Mouse (Mus musculus): Measurements from ENCODE around the gene Top2b. TPM values are rescaled to one million over a fixed set of nuclear protein-coding genes. Genes with fewer than 3 reads are reported as not detected.

Top2b gene
- polyA plus RNA-seq, 1 experiment, result 14.9 TPM

GRCm38 (mm10) chr14:16325208-16325607 lies 39.8 kb upstream of the Top2b start:
- no peak for TF ChIP-seq USF1 (IDR thresholded peaks at IDR 0.05; ENCODE audit: low read depth)
- no peak for TF ChIP-seq E2F4 (IDR thresholded peaks at IDR 0.05; ENCODE audit: insufficient read depth)
- TF ChIP-seq SRF (IDR thresholded peaks at IDR 0.05; ENCODE audit: control insufficient read depth, insufficient read length, low read depth), result no peak
- no peak for TF ChIP-seq REST (IDR thresholded peaks at IDR 0.05; ENCODE audit: insufficient read depth, insufficient read length)
- no peak for TF ChIP-seq POLR2AphosphoS2 (IDR thresholded peaks at IDR 0.05; ENCODE audit: insufficient read length, low read depth)
- no peak for TF ChIP-seq TCF3 (IDR thresholded peaks at IDR 0.05; ENCODE audit: insufficient read length, low read depth)
- TF ChIP-seq MYOG (IDR thresholded peaks at IDR 0.05; ENCODE audit: control insufficient read depth in 1 of 3, insufficient read depth in 1 of 3, insufficient read length in 2 of 3, low read depth in 2 of 3), result no peak
- TF ChIP-seq MYOD1 (IDR thresholded peaks at IDR 0.05; ENCODE audit: control insufficient read depth in 1 of 3, insufficient read length in 2 of 3, low read depth in 2 of 3), result no peak
- no peak for TF ChIP-seq POLR2A (IDR thresholded peaks at IDR 0.05; ENCODE audit: insufficient read length, low read depth)
- TF ChIP-seq CEBPB (IDR thresholded peaks at IDR 0.05; ENCODE audit: insufficient read depth, poor library complexity, severe bottlenecking), result no peak
- no peak for TF ChIP-seq TCF12 (IDR thresholded peaks at IDR 0.05; ENCODE audit: insufficient read depth, poor library complexity, severe bottlenecking)
- TF ChIP-seq MAX (IDR thresholded peaks at IDR 0.05; ENCODE audit: low read depth), result no peak
- Histone ChIP-seq H3K27me3 (ENCODE audit: control insufficient read depth, insufficient read depth, insufficient read length) (no peaks in the 10 kb centered on the region), H3K4me2 (ENCODE audit: low read depth) (no peak overlapping the region), H3K36me3 (ENCODE audit: control insufficient read depth, insufficient read depth) (no peaks in the 10 kb centered on the region), H3K4me3 (no peak overlapping the region), H3K79me2 (ENCODE audit: control insufficient read depth, insufficient read depth) (no peaks in the 10 kb centered on the region), H3ac (ENCODE audit: control insufficient read depth, insufficient read length) (no peak overlapping the region)

GRCm38 (mm10) chr14:16328531-16328930 lies 36.4 kb upstream of the Top2b start:
- H3K27me3 ChIP-seq (ENCODE audit: control insufficient read depth, insufficient read depth, insufficient read length), result no peaks in the 10 kb centered on the region
- no peaks in the 10 kb centered on the region for H3K36me3 ChIP-seq (ENCODE audit: control insufficient read depth, insufficient read depth)
- no peak overlapping the region for H3K4me2 ChIP-seq (ENCODE audit: low read depth)
- H3K4me3 ChIP-seq, result no peak overlapping the region
- H3ac ChIP-seq (ENCODE audit: control insufficient read depth, insufficient read length), result no peak overlapping the region
- H3K79me2 ChIP-seq (ENCODE audit: control insufficient read depth, insufficient read depth), result no peaks in the 10 kb centered on the region
- TF ChIP-seq POLR2AphosphoS2 (IDR thresholded peaks at IDR 0.05; ENCODE audit: insufficient read length, low read depth) (no peak), POLR2A (IDR thresholded peaks at IDR 0.05; ENCODE audit: insufficient read length, low read depth) (no peak), E2F4 (IDR thresholded peaks at IDR 0.05; ENCODE audit: insufficient read depth) (no peak), USF1 (IDR thresholded peaks at IDR 0.05; ENCODE audit: low read depth) (no peak), CEBPB (IDR thresholded peaks at IDR 0.05; ENCODE audit: insufficient read depth, poor library complexity, severe bottlenecking) (no peak), MAX (IDR thresholded peaks at IDR 0.05; ENCODE audit: low read depth) (no peak), TCF12 (IDR thresholded peaks at IDR 0.05; ENCODE audit: insufficient read depth, poor library complexity, severe bottlenecking) (no peak), SRF (IDR thresholded peaks at IDR 0.05; ENCODE audit: control insufficient read depth, insufficient read length, low read depth) (no peak), REST (IDR thresholded peaks at IDR 0.05; ENCODE audit: insufficient read depth, insufficient read length) (no peak), MYOG (IDR thresholded peaks at IDR 0.05; ENCODE audit: control insufficient read depth in 1 of 3, insufficient read depth in 1 of 3, insufficient read length in 2 of 3, low read depth in 2 of 3) (no peak), MYOD1 (IDR thresholded peaks at IDR 0.05; ENCODE audit: control insufficient read depth in 1 of 3, insufficient read length in 2 of 3, low read depth in 2 of 3) (no peak), TCF3 (IDR thresholded peaks at IDR 0.05; ENCODE audit: insufficient read length, low read depth) (no peak)

- no peaks in the 10 kb centered on the region for H3K79me2 ChIP-seq (ENCODE audit: control insufficient read depth, insufficient read depth)
- H3K27me3 ChIP-seq (ENCODE audit: control insufficient read depth, insufficient read depth, insufficient read length), result no peaks in the 10 kb centered on the region
- H3K4me3 ChIP-seq, result no peak overlapping the region
- H3ac ChIP-seq (ENCODE audit: control insufficient read depth, insufficient read length), result no peak overlapping the region
- no peak for TF ChIP-seq CEBPB (IDR thresholded peaks at IDR 0.05; ENCODE audit: insufficient read depth, poor library complexity, severe bottlenecking)
- no peak for TF ChIP-seq TCF3 (IDR thresholded peaks at IDR 0.05; ENCODE audit: insufficient read length, low read depth)
- no peak for TF ChIP-seq MYOD1 (IDR thresholded peaks at IDR 0.05; ENCODE audit: control insufficient read depth in 1 of 3, insufficient read length in 2 of 3, low read depth in 2 of 3)
- TF ChIP-seq POLR2AphosphoS2 (IDR thresholded peaks at IDR 0.05; ENCODE audit: insufficient read length, low read depth), result no peak
- no peak for TF ChIP-seq SRF (IDR thresholded peaks at IDR 0.05; ENCODE audit: control insufficient read depth, insufficient read length, low read depth)
- no peak overlapping the region for H3K4me2 ChIP-seq (ENCODE audit: low read depth)
- H3K36me3 ChIP-seq (ENCODE audit: control insufficient read depth, insufficient read depth), result no peaks in the 10 kb centered on the region
Measured at GRCm38 (mm10) chr14:16328959-16329480, 36.0 kb upstream of the Top2b start.

GRCm38 (mm10) chr14:16329756-16330155 lies 35.2 kb upstream of the Top2b start:
- Histone ChIP-seq H3K27me3 (ENCODE audit: control insufficient read depth, insufficient read depth, insufficient read length) (no peaks in the 10 kb centered on the region), H3K4me2 (ENCODE audit: low read depth) (no peak overlapping the region), H3K79me2 (ENCODE audit: control insufficient read depth, insufficient read depth) (no peaks in the 10 kb centered on the region), H3ac (ENCODE audit: control insufficient read depth, insufficient read length) (no peak overlapping the region), H3K36me3 (ENCODE audit: control insufficient read depth, insufficient read depth) (no peaks in the 10 kb centered on the region), H3K4me3 (no peak overlapping the region)
- TF ChIP-seq SRF (IDR thresholded peaks at IDR 0.05; ENCODE audit: control insufficient read depth, insufficient read length, low read depth) (no peak), CEBPB (IDR thresholded peaks at IDR 0.05; ENCODE audit: insufficient read depth, poor library complexity, severe bottlenecking) (no peak), TCF3 (IDR thresholded peaks at IDR 0.05; ENCODE audit: insufficient read length, low read depth) (no peak), REST (IDR thresholded peaks at IDR 0.05; ENCODE audit: insufficient read depth, insufficient read length) (no peak), POLR2AphosphoS2 (IDR thresholded peaks at IDR 0.05; ENCODE audit: insufficient read length, low read depth) (no peak), MYOG (IDR thresholded peaks at IDR 0.05; ENCODE audit: control insufficient read depth in 1 of 3, insufficient read depth in 1 of 3, insufficient read length in 2 of 3, low read depth in 2 of 3) (no peak), POLR2A (IDR thresholded peaks at IDR 0.05; ENCODE audit: insufficient read length, low read depth) (no peak), USF1 (IDR thresholded peaks at IDR 0.05; ENCODE audit: low read depth) (no peak), MYOD1 (IDR thresholded peaks at IDR 0.05; ENCODE audit: control insufficient read depth in 1 of 3, insufficient read length in 2 of 3, low read depth in 2 of 3) (no peak), TCF12 (IDR thresholded peaks at IDR 0.05; ENCODE audit: insufficient read depth, poor library complexity, severe bottlenecking) (no peak), E2F4 (IDR thresholded peaks at IDR 0.05; ENCODE audit: insufficient read depth) (no peak), MAX (IDR thresholded peaks at IDR 0.05; ENCODE audit: low read depth) (no peak)

Measured in myocyte (in vitro differentiated cells).